Mouse (Mus musculus) MEL-GATA-1-ER (cell line): Measurements from ENCODE around the gene Wdtc1.

Experiments used
- DNase-seq: peaks from one replicate; pipeline ENCODE4 v3.0.0-alpha.2; 2012; ENCODE audit warnings: low read depth; ENCODE audit errors: extremely low read depth

Gene Wdtc1

DNA sequence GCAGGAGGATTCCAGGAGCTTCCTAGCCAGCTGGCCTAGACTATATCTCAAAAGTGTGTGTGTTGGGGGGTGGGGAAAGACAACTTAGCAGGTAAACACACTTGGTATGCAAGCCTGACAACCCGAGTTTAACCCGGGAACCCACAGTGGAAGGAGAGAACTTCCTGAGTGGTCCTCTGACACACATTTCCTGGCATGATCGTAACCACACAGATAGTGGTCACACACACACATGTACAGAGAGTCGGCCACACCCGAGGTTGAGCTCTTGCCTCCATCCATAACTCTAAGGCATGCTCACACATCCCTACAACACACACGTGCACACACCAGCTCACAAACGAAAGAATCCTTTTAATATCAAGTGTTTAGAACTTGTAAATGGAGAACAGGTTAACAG, 25.2 kb downstream of the Wdtc1 start:
- DNase-seq = no peak

DNA sequence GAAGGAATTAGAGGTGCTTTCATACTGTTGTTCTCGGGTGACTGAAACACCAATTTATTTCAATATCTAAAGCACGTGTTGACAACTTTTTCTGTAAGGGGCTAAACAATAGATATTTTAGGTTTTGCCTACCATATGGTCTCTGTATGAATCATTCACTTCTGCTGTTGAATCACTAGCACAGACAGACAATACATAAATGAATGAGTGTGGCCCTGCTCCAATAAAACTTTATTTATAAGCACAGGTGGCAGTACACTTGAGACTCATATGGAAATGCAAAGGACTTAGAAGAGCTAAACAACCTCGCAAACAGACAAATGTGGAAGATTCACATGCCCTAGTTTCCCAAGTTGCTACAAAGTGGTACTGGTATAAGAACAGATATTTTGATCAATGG, 33.6 kb downstream of the Wdtc1 start:
- DNase-seq = no peak

DNA sequence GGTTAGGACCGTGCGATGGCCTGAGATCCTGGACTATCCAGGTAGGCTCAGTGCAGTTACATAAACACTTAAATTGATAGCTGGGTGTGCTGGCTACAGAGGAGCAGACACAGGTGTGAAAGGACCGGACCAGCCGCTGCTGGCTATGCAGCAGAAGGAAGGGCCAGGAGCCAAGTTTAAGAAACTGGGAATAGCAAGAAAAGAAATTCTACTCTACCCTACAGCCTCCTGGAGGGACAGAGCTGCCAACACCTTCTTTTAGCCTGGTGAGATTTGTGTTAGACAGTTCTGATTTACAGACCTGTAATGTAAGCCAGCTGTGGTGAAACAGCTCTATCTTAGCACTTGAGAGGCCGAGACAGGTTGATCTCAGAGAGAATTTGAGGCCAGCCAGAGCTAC, 37.3 kb downstream of the Wdtc1 start:
- no peak for DNase-seq

DNA sequence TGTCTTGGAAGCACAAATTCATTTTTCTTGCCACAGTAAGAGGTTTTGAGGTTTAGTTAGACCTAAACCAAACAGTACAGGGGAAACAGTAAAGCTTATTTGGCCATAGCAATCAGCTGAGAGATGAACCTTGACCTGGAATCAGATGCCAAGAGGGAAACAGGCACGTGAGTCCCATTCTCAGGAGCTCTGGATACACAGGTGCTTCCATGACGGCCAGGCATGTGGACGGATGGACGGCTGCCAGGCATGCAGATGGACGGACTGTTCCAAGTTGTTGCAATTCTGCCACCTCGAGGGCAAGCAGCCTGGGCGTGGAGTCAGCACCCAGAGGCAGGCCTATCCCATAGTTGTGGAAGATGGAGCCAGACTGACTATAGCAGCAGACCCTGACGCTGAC, 38.4 kb downstream of the Wdtc1 start:
- no peak for DNase-seq

DNA sequence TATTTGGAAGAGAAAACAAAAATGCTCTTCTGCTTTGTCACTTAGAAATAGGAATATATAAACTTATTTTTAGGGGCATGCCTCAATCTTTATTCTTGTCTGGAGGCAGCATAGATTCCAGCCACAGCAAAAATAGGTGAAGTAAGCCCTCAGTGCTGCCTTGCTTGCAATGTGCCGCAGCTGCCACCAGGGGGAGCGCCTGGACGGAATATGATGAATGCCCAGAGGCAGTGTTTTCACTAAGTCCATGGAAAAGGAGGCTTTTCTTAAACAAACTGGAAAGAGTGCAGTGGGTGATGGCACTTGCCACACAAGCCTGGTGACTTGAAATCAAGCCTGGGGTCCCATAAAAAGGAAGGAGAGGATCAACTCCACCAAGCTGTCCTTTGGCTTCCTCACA, 43.3 kb downstream of the Wdtc1 start:
- peak; percentile 36 for DNase-seq

DNA sequence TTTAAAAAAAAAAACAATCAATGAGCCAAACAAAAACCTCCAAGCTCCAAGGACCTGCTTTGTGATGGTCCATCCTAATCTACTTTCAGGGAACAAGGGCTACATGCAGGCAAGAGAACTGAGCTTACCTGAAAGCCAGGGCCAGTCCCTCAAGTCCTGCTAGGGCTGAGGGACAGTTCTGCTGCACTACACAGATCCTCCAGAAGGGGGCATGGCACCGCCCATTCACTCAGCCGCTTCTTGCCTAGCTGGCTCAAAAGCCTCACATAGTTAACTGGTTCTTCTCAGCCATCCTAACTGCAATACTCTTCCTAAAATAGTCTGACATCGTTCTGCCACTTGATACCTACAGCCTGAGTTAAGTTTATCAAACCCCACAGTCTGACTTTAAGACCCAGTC, 46.0 kb downstream of the Wdtc1 start:
- DNase-seq = peak; percentile 30

DNA sequence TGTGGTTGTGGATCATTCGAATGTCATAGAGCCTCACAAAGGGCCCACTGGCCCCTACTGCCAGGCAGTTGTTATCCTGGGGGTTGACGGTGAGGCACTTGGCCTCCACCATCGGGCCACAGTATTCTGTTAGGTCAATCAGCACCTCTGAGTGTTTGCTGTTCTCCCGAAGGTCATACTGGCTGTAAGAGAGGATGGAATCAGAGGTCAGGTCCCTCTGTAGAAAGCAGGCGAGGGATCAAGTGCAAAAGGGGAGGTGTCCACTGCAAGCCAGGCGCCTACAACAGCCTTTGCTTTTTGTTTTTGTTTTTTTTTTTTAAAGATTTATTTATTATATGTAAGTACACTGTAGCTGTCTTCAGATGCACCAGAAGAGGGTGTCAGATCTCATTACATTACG, 47.5 kb downstream of the Wdtc1 start:
- no peak for DNase-seq

DNA sequence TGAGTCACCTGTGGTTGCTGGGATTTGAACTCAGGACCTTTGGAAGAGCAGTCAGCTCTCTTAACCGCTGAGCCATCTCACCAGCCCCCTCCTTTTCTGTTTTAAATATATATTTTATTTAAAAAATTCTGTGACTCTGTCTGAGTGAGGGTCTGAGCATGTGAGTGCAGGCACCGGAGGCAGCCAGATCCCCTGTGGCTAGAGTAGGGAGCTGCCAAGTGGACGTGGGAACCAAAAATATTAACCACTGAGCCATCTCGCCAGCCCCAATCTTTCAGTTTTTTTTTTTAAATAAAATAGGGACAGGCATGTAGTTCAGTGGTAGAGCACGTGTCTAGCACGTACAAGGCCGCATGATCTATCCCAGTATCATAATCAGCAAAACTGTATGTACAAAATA, 48.5 kb downstream of the Wdtc1 start:
- no peak for DNase-seq

DNA sequence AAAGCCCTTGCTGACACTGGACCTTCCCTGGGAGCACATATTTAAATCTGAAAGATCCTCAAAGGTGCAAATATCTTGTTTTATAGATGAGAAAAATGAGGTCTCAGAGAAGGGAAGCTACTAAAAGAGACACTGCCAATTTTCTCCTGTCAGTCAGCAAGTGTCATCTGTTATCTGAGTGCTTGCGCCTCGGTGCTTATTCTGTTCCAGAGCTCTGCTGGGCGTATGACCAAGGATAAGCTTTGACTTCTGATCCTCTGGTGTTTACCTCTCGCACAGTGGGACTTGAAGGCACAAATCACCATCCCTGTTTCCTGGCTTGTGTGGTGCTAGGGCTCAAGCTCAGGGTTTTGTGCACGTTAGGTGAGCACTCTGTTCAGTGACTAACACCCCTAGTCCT, 50.6 kb downstream of the Wdtc1 start:
- DNase-seq = no peak

DNA sequence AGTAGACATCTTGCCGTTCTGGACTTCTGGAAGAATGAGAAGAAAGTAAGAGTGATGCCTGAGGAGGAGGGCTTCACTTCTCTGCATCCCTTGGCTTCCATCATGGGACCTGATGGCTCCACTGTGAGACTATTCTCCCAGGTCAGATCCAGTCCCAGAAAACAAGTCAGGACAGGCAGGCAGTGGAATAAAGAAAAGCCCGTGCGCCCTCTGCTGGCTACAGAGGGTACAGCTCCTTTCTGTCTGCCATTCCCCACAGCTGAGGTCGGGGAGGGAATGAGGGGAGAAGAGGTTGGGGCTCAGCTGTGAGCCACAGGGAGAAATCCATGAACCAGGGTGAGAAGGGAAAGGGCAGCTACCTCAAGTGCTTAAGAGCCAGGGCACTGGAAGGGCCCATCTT, 51.5 kb downstream of the Wdtc1 start:
- DNase-seq = peak; percentile 16

DNA sequence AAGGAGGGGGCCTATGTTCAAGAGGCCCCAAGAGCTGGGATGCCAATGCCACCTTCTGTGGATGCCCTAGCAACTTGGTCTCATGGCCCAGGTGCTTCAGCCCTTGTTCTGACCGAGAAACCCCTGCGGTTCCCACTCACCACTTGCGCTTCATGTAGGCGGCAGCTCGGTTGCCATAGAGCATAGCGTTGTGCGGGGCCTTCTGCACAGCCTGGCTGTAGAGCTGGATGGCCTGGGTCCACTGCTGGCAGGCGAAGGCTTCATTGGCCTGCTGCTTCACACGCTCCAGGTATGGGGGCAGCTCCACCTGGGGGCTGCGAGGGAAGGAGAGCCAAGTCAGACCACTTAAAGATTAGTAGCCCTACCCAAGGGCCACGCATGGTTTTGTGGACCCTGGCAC, 52.9 kb downstream of the Wdtc1 start:
- no peak for DNase-seq

DNA sequence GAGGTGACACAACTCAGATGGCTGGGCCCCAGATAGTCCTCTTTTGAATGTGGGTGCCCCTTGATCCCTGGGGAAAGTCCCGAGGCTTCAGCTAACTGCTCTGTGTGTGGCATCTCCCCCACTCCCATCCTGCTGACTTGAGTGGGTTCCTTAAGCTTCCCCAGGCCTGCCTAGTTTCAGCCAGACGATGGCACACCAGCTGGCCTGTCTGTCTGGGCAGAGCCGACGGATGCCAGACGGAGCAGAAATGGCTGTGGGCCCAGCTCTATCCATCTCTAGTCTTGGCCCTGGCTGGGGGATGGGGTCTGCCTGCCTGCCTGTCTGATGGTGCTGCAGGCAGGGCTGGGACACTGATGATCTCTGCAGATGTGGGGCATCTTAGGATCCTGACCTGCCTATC, 53.6 kb downstream of the Wdtc1 start:
- no peak for DNase-seq

DNA sequence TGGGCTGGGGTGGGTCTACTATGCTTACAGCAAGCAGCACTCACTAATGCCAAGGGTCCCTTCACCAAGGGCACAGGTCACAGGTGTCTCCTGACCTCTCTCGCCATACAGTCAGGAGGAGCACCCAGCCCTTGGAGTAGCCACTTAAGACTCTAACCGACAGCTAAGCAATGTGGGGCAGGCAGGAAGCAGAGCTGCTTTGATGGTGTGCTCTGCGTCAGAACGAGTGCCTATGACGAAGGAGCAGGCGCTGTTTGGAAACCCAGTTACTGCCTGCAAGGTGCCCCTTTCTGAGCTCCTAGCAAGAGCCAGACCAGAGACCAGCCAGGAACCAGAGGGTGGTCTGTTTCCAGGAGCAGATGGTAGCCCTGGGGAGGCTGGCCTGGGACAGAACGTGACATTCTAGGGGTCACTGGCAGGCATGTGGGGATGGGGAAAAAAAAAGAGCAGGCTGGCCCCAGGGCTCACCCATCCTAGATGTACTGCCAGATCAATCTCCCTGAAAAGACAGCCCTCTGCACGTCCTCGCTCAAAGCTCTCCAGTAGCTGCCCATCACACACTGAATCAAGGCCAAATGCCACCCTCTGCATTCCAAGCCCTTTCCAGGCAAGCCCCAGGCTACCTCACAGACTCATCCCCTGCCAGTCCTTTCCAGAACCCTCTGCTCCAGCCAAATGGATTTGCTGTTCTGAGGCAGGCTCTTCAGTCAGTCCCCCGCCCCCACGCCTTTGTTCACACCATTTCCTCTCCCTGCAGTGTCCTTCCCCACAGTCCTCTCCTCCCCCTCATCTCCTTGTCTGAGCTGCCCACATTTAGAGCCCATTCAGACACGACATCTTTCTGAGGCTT, 54.5 kb downstream of the Wdtc1 start:
- DNase-seq = no peak

DNA sequence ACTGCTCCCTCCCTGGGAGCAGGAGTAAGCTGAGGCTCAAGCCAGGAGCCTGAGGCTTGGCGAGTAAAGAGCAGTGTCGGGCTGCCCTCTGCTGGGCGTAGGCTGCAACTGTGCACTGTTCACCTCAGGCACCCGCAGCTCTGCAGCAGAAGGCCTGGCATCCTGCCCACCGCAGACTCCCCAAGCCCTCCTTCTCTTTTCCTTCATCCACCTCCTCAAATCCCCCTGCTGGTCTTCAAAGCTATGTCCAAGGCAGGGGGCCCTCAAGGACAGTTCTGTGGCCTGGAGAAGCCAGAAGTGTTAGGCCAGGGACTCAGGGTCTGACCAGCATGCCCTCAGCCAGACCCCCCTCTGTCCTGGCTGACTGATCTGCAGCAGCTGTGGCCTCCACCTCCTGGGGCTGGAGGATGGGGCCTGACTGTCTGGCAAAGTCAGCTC, 55.5 kb downstream of the Wdtc1 start:
- DNase-seq = peak; percentile 17

DNA sequence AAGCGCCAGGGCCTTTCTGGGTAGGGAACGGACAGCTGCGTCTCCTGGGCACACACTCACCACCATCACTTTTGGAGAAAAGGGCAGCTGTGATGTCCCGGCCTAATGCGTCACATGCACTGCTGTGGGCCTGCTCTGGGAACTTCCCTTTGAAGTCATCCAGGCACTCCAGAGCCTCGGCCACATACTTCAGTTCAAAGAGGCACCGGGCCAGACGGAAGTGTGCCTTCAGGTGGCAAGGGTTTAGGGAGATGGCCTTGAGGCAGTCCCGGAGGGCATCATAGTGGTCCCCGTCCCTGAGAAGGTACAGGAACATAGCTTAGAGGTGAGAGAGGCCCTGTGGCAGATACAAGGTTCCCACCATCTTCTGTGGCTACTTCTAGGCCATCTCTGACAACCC, 55.9 kb downstream of the Wdtc1 start:
- DNase-seq = no peak

DNA sequence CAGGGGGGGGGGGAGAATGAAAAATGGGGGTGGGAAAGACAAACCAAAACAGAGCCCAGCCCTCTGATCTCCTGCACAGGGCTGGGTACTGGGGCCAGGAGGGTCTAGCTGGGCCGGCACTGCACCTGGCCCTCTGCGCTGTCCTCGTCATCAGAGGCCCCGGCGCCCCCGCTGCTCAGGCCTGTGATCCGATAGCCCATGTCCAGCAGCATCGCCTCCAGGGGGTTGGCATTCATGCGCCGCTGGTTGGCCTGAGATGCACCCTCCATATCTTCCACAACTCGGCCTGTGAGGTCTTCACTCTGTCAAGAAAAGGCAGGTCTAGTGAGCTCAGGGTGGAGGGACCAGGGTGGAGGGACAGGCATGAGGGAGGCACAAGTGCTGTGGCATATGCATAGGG, 59.2 kb downstream of the Wdtc1 start:
- DNase-seq = no peak

DNA sequence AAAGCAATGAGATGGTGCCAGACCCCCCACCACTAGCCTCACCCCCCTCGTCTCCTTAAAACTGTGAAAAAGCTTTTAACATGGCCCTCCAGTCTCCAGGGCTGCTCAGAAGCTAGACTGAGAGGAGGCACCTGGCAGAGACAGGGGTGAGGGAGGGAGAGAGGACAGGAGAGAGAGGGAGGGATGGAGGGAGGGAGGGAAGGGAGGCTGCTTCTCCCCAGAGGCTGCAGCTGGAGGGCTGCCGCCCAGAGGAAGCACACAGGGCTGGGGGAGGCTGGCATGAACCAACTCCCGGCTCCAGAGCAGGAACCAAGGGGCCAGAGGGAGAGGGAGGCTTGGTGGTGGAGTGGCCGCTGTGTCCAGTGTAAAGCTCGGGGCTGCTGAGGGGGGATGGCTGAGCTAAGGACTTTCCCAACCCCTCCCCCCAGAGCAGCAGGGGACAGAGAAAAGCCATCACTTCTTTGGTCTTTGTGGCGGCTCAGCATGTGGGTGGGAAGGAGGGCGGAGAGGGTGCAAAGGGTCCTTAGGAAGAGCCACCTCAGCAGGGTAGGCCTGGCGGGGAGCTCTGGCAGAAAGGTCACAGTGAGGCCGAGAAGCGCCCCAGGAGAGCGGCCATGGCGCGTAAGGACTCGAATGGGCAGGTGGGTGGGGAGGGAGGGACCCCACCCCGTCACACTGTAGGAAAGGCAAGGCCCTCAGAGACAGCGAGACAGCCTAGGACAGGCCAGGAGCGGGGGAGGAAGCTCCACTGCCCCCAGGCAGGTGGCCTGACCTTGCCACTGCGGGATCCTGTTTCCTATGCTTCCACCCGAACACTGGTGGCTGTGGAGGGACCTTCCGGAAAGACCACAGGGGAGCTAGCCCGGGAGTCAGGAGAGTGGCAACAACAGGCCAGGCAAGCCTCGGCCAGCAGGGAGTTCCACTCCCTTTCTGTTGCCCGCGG, 60.1 kb downstream of the Wdtc1 start:
- DNase-seq = no peak

DNA sequence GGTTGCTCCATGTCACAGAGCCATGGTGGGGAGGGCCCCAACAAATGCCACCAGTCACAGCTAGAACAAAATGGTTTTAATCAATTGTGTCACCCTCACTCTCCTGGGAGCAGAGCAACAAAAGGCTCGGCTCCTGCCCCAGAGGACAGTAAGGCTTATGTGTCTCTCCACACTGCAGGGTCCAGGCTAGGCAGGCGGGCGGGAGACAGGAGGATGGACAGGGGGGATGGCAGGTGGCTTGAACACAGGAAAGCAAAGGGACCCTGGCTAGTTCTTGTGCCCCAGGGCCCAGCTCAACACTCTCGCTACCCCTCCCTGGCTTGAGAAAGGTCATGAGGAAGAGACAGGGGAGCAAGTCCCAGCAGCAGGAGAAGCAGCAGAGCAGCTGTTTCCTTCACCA, 60.9 kb downstream of the Wdtc1 start:
- DNase-seq = no peak

DNA sequence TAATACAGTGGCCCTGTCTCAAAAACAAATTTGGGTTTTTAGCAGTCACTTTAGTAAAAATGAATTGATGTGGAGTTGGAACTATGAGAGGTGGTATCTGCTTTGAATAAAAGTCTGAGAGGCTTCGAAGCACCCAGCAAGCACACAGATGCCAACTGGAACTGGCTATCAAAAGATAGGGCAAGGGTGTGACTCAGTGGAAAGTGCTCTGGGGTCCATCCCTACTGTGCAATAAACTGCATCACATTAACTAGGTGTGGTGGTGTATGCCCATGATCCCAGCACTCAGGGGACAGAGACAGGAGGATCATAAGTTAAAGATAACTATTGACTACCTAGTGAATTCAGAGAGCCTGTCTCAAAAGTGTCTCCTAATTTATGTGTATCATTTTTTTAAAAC, 62.0 kb downstream of the Wdtc1 start:
- DNase-seq = no peak

DNA sequence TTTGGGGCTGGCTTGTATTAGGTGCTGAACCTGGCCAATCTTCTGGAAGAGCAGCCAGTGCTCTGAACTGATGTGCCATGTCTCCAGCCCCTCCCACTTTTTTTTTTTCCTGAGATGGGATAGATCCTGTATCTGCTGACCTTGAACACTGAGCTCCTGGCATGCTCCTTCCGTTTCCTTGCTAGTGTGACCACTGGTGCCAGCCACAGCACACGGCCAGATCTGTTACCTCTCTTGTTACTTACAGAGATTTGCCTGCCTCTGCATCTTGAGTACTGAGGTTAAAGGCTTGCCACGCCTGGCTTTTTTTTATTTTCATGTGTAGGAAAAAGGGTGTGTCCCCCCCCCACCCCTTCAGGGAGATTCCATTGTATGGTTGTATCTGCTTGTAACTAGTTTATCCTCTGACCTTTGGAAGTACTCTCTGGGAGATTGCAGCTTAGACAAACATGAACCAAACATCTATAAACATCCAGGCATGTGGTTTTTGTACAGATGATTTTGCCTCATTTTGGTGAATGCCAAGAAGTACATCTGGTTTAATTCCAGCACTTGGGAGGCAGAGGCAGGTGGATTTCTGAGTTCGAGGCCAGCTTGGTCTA, 66.7 kb downstream of the Wdtc1 start:
- no peak for DNase-seq

DNA sequence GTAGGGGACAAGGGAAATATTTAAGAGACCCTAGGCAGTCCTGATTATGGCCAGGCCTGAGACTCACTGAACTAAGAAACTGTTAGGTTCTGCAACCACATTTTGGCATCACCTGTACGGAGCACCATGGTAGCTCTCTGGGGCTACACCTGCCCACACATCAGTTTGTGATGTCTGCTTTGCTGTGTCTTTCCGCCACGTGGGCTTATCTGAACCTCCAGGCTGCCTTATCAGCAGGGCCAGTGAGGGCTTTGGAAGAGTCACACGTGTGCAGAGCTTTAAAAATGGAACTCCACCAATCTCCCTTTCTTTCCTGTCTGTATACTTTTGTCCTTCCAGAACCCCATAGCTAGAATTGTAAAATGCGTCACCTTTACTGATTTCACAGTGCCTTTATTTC, 67.3 kb downstream of the Wdtc1 start:
- peak; percentile 54 for DNase-seq

DNA sequence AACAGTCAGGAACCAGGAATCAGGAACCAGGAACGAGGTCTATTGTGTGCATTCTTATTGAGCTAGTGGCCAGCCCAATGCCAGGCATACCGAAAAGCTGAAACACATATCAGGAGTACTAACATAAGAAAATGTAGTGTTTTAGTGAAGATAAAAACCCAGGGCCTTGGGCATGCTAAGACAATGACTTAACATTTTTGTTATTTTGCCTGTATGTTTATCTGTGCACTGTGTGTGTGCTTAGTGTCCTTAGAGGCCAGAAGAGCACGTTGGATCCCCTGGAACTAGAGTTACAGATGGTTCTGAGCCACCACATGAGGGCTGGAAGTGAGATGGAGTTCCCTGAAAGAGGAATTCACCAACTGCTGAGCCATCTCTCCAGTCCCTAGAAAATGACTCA, 68.0 kb downstream of the Wdtc1 start:
- DNase-seq = peak; percentile 25
